Mouse (Mus musculus) right cerebral cortex, postnatal 14 days (tissue): ENCODE data around the gene Podxl2.
A peak's percentile ranks its signal among the peaks of the same experiment; 100 is the strongest.

ENCODE experiments used
- DNase-seq: peaks from one replicate; pipeline ENCODE4 v3.0.0; 2022

The Podxl2 gene

GRCm38 (mm10) chr6:88827395-88828205 is 47.2 kb downstream of the Podxl2 start:
- no peak for DNase-seq

- no peak for DNase-seq
These were observed 47.9 kb downstream of the Podxl2 start for GRCm38 (mm10) chr6:88826965-88827364.

GRCm38 (mm10) chr6:88826545-88826944 is 48.3 kb downstream of the Podxl2 start:
- peak; percentile 79 for DNase-seq

- DNase-seq: no peak
These were observed 48.8 kb downstream of the Podxl2 start for GRCm38 (mm10) chr6:88826088-88826487.

- DNase-seq: no peak
These were observed 50.7 kb downstream of the Podxl2 start for GRCm38 (mm10) chr6:88824183-88824582.

DNA sequence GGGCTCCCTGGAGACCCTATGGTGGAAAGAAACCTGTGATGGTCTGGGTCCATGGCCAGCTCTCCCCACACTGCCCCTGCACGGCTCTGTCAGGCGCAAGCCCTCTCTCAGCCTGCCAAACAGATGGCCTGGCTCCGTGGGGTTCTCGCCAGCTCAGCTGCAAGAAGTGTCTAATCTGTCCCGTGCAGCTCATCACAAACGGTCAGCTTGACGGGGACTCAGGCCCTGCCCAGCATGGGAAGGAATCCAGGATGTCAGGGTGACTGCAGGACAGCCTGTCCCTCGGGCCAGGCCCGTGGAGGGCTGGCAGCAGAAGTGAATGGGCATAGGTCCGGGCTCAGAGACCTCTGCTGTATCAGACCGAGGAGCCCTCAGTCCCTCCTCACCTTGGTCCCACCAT is 52.9 kb downstream of the Podxl2 start:
- DNase-seq: no peak

DNA sequence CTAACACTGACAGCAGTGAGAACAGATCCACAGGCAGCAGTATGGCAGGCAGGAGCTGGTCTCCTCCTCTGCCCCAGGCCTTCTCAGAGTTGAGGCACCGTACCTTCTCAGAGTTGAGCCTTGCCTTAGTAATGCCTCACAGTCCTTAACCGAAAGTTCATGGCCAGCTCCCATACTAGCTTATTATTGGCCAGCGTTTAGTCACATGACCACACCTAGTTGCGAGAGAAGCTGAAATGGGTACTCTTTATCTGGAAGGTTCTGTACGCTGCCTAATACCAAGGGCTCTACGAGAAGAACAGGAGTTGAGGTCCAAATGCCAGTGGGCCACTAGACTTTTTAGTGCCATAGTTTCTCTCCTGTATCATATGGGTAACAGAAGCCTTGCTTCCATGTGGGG is 53.5 kb downstream of the Podxl2 start:
- DNase-seq: no peak

GRCm38 (mm10) chr6:88820853-88821252 is 54.0 kb downstream of the Podxl2 start:
- DNase-seq: no peak

GRCm38 (mm10) chr6:88816913-88817312 is 57.9 kb downstream of the Podxl2 start:
- DNase-seq: no peak

GRCm38 (mm10) chr6:88815489-88815888 is 59.4 kb downstream of the Podxl2 start:
- no peak for DNase-seq

DNA sequence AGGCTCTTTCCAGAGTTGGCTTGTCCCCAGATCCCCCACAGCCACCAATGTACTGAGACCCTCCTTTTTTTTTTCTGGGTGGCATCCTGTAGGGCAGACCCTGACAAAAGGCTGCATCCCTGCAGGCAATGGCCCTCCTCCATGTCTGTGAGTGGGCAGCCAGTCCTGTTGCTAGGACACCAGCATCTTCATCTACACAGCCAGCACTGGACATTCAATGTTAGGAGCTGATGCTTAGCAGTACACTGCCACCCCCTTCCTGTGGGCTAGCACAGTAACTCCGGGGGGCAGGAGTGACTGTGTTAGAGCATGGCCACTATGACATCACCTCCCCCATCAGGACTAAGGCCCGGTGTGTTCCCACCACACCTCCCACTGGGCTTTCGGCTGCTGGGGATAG is 59.8 kb downstream of the Podxl2 start:
- no peak for DNase-seq

- DNase-seq: no peak
These were observed 61.0 kb downstream of the Podxl2 start for GRCm38 (mm10) chr6:88813832-88814231.

GRCm38 (mm10) chr6:88812886-88813285 is 62.0 kb downstream of the Podxl2 start:
- no peak for DNase-seq

- no peak for DNase-seq
These were observed 62.9 kb downstream of the Podxl2 start for GRCm38 (mm10) chr6:88811880-88812400.

DNA sequence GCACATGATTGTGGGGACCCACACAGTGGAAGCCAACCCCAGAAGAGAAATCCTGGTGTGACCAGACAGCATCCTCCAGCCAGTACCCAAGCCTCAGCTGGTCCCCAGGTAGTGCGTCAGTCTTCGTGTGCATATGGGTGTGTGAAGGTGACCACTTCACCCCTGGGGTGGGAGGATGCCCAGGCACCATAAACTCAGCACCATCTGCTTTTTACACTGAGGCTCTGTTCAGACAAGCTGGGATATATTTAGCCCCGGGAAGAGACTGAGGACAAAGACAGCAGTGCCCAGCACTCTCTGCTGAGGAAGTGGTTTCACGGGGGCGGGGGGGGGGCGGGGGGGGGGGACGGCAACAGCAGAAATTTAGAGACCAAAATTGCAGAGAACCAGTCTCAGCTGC is 63.4 kb downstream of the Podxl2 start:
- no peak for DNase-seq

DNA sequence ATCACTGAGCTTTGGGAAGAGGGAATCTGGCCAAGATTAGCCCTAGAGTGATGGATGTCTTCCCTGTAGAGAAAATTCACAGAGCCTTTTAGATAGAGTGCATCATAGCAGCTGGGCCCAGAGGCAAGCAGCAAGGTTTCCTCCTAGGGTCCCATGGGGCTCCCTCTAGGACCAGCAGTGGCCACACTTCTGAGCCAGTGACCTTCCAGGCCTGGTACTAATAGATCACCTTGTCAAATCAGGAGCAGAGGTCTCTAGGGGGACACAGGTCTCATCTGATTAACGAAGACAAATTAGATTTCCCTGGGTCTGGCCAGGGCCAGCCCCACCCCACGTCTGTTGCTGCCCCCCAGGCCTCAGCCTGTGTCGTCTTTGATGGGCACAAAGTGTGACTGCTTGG is 64.6 kb downstream of the Podxl2 start:
- DNase-seq: no peak

DNA sequence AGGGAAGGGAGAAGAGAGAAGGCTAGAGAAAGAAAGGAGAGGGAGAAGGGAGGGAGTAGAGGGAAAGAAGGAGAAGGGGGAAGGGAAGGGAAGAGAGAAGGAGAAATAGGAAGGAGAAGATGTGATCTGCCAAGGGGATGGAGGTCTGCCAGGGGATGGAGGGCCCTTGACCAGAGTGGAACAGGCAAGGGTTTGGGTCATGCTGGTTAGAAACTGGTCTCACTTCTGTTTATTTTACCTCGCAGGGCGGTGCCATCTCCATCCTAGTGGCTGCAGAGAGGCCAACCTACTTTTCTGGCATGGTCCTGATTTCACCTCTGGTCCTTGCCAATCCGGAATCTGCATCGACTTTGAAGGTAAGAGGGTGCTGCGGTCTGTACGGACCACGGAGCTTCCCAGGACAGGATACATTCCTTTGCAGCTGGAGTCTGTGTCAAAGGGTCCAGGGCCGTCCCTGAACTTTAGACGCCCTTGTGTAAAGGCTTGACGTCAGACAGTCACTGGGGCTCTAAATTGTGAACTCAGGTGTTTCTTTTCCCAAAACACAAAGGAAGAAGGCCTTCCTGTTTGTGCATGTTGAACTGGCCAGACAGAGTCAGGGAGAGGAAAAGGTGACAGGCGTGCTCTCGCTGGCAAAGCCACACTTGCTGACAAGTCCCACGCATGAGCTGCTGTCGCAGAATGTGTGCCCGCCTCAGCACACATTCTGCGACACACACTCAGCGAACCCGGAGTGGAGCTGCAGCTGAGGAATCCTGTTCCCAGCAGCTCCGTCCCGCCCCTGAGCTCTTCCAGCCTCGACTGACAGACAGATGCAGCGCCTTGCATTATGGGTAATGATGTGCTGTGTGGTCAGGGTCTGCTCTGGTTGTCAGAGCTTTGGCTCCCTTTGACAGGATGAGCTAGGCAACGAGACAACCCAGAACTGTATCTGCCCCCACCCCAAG is 65.5 kb downstream of the Podxl2 start:
- no peak for DNase-seq

DNA sequence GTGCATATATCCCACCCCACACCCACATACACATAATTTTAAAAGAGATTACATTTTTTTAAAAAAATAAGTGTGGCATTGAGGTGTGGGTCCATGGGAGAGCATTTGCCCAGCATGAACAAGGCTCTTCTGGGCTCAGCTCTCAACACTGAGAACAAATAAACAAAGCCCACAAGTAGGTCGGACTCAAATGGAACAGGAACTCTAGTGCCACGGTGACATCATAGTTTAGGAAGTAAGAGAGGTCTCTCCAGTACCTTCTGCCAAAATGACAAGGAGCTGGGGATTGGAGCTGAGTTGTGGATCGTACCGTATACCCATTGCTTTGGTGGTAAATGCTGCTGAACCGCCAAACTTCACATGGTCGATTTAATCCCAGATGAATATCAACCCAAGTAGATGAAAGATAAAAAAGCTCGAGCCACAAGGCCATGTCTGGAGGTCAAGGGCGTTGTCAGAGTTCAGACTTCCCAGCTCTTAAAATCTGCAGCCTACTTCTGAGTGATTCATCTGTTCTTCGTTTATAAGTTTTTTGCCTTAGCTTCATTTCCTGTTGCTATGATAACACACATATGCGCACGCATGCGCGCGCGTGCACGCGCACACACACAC is 69.8 kb downstream of the Podxl2 start:
- no peak for DNase-seq

DNA sequence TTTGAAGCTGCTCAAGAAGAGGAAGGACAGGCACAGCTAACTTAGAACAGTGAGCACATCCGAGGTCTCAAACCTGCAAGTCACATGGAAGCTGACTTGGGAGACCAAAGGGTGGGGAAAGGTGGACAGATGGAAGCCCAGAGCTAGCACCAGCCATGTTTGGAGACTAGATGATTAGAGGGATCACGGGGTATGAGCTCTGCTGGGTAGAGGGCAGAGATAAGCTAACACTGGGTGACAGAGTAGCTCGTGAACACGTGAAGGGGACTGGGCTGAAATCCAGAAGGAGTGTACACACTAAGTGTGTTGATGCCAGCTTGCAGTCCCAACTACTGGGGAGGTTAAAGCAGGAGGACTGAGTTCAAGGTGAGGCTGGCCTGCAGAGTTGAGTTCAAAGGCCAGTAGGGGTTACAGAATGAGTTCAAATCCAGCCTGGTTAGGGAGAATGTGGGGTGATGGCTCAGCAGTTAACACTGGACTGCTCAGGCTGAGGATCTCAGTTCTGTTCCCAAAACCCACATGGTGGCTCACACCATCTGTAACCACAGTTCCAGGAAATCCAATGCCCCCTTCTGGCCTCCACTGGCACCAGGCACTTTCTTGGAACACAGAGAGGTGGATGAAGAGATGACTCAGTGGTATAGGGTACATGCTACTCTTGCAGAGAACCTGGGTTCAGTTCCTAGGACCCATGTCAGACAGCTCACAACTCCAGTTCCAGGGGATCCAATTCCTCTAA is 70.7 kb downstream of the Podxl2 start:
- no peak for DNase-seq

DNA sequence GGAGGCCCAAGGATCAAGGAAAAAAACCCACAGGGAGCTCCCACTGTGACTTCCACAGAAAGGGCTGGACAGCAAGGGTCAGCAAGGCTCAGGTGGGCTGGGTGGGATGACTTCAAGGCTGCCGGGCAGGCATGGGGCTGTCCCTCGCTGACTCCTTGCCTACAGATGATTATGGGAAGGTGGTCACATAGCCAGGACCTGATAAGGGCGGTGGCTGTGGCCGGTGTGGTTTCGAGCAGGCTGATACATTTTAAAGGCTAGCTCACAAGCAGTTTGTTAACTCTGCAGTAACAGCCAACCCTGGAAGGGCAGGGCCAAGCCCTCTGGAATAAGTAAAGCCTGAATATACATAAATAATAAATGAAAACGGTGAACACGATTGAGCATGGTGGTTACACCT is 71.8 kb downstream of the Podxl2 start:
- no peak for DNase-seq

DNA sequence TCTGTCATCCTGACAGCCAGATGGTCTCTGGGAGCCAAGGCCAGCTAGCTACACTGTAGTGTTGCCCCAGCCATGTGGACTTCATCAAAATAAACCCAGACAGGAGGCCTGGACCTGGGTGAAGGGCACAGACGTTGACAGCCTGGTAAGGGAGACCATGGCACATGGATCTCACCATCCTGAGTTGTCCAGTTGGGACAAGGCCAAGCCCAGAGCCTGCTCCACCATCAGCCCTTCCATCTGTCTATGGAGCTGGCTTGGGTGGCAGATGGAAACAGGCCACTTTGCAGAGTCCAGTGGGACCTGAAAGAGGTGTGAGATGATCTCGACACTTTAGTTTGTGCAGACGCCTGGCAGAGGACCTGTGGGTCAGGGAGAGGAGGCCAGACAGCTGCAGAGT is 74.1 kb downstream of the Podxl2 start:
- DNase-seq: no peak

DNA sequence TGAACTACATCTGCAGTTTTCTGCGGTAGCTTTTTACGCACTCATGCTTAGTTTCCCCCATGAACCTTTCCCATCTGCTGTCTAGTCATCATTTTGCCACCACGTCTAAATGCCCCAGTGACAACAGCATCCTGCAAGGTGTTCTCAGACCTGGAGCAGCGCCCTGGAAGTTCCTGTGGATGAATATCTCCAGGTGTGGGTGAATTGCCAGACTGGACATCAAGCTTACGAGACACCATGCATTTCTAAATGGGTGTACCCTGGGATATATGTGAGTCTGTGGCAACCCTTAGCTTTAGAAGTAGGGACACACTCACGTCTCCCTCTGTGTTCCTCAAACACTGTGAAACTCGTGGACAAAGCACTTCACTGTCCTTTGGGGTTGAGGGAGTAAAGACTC is 74.7 kb downstream of the Podxl2 start:
- no peak for DNase-seq

- no peak for DNase-seq
These were observed 80.3 kb downstream of the Podxl2 start for GRCm38 (mm10) chr6:88794561-88794971.
